Mouse (Mus musculus) liver, embryonic 11.5 days (tissue): ENCODE data around the gene Atad3a. TPM values are rescaled to one million over a fixed set of nuclear protein-coding genes. Genes with fewer than 3 reads are reported as not detected.
"Not testable (repeated sequence)": the region's sequence is repeated elsewhere in the genome, so short reads cannot be mapped to it uniquely, and the experiment has no call there.

Experiments used
- ATAC-seq: fragments of 200-750 bp; cut with Nextera tagmentation; replicated peaks from 2 replicates; pipeline ENCODE4 v1.8.0; 2017; ENCODE audit warnings: moderate number of reproducible peaks, mild to moderate bottlenecking, moderate TSS enrichment, moderate library complexity; ENCODE audit not compliant: low FRiP score
- DNase-seq: peaks from one replicate; pipeline ENCODE4 v3.0.0-alpha.2; 2017; ENCODE audit warnings: low spot score
- H3K27ac ChIP-seq: fragments of 300-500 bp; sonication (generic); 2 replicates; pipeline ENCODE4 v1.5.1; 2014; ENCODE audit warnings: mild to moderate bottlenecking, low read depth, low read length, control low read depth
- H3K27me3 ChIP-seq: fragments of 300-500 bp; sonication (generic); replicated peaks from 2 replicates; pipeline ENCODE4 v1.6.1; 2014; ENCODE audit warnings: low read length, mixed read lengths; ENCODE audit not compliant: control insufficient read depth, insufficient read depth
- H3K36me3 ChIP-seq: fragments of 300-500 bp; sonication (generic); 2 replicates; pipeline ENCODE4 v1.6.1; 2014; ENCODE audit warnings: mild to moderate bottlenecking, low read length, moderate library complexity, mixed read lengths; ENCODE audit not compliant: control insufficient read depth, insufficient read depth
- H3K4me1 ChIP-seq: fragments of 300-500 bp; sonication (generic); replicated peaks from 2 replicates; pipeline ENCODE4 v1.6.1; 2014; ENCODE audit warnings: low read length, mixed read lengths; ENCODE audit not compliant: control insufficient read depth, insufficient read depth
- H3K4me2 ChIP-seq: fragments of 300-500 bp; sonication (generic); 2 replicates; pipeline ENCODE4 v1.6.1; 2014; ENCODE audit warnings: mild to moderate bottlenecking, control low read depth, moderate library complexity
- H3K4me3 ChIP-seq: fragments of 300-500 bp; sonication (generic); 2 replicates; pipeline ENCODE4 v1.5.1; 2014; ENCODE audit warnings: low read depth, low read length, control low read depth
- H3K9ac ChIP-seq: fragments of 300-500 bp; sonication (generic); 2 replicates; pipeline ENCODE4 v1.6.1; 2014; ENCODE audit warnings: low read depth, low read length, control low read depth
- H3K9me3 ChIP-seq: fragments of 300-500 bp; sonication (generic); 2 replicates; pipeline ENCODE4 v1.6.1; 2016; ENCODE audit warnings: low read length, inconsistent platforms, mixed read lengths; ENCODE audit not compliant: control insufficient read depth
- WGBS: fragments of 180-500 bp; shearing (Covaris S2); extraction: QIAGEN DNeasy Blood & Tissue Kit; methylation state at CpG from one replicate; pipeline ENCODE4 v1.1.7; 2014; 5-methylcytosine and 5-hydroxymethylcytosine counted together
- polyA plus RNA-seq: library from polyadenylated mRNA; unstranded; fragments of >200 nt; fragmentation: Nextera tagmentation; extraction: Ambion mirVana; gene quantifications from 2 replicates; pipeline ENCODE4 v1.2.1, GENCODE M21; 2014

The Atad3a gene
- polyA plus RNA-seq, 1 experiment from 2014 or later: 156 TPM

DNA sequence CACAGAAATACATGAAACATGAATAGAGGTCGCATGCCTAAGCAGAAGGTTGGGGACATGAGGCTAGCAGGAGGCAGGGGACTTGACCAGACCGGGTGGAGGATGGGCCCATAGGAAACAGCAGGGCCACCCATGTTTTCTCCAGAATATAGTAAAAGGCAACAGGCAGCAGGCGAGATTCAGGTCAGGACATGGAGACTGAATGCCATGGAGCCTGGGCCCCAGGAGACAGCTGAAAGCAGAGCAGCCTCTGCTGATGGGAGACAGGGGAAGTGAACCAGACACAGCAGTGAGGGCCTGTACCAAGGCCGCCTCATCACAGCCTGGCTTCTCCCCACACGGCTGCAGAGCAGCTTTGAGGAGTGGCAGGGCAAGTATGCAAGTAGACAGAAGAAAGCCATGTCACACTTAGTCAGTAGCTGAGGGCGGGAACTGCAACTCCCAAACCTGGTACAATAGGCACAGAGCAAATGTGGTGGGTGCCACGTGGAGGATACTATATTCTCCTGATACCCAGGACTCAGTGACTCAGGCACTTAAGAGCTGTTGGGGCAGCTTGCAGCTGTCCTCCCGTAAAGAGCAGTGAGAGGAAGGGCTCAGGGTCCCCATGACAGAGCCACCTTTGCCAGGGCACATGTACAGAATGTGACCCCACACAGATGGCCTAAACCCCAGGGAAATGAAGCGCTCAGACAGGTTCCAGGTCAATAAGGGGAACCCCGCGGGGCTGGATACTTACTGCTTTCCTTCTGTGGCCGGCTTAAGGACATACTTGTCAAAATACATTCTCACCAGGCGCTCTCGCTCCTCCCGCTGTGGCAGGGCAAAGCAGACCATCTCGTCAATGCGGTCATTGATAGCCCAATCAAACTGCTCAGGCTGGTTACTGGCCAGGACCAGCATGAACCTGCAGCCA, 14.1 kb downstream of the Atad3a start:
- H3K27ac ChIP-seq: no peak overlapping the region
- peaks cover 70% of the 10 kb centered on the region for H3K36me3 ChIP-seq
- H3K9me3 ChIP-seq: no peaks in the 10 kb centered on the region
- H3K4me1 ChIP-seq: no peaks in the 10 kb centered on the region
- no peak overlapping the region for H3K9ac ChIP-seq
- WGBS: 89% methylated on average over 17 of the region's 17 CpGs
- no peak for DNase-seq
- no peak for ATAC-seq
- no peak overlapping the region for H3K4me3 ChIP-seq
- H3K4me2 ChIP-seq: no peak overlapping the region
- H3K27me3 ChIP-seq: no peaks in the 10 kb centered on the region

DNA sequence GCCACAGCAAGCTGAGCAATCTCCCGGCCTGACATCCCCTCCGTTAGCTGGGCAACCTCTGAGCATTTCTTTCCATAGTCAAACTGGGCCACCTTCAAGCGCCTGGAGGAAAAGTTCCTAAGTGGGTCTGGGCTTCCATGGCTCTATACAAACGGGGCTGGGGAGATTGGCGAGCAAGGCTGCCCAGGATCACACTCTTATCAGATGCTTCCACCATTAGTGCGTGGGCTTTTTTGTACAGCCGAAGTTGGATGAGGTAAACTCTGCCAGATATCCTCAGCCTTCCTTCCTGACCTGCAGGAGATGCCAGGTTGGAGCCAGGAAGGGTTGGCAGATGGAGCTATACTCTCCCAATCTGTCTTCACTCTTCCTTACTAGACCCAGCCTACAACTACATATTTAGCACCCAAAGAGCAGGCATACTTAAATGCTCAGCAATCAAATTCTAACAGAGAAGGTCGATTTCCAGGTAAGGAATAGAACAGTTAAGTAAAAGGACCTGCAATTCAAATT, 14.8 kb downstream of the Atad3a start:
- H3K9ac ChIP-seq: no peak overlapping the region
- no peak overlapping the region for H3K27ac ChIP-seq
- ATAC-seq (no peak), DNase-seq (no peak)
- H3K9me3 ChIP-seq: no peaks in the 10 kb centered on the region
- no peaks in the 10 kb centered on the region for H3K4me1 ChIP-seq
- H3K4me3 ChIP-seq: no peak overlapping the region
- H3K36me3 ChIP-seq: peaks cover 69% of the 10 kb centered on the region
- WGBS: 81% methylated on average over 8 of the region's 8 CpGs
- no peak overlapping the region for H3K4me2 ChIP-seq
- H3K27me3 ChIP-seq: no peaks in the 10 kb centered on the region

DNA sequence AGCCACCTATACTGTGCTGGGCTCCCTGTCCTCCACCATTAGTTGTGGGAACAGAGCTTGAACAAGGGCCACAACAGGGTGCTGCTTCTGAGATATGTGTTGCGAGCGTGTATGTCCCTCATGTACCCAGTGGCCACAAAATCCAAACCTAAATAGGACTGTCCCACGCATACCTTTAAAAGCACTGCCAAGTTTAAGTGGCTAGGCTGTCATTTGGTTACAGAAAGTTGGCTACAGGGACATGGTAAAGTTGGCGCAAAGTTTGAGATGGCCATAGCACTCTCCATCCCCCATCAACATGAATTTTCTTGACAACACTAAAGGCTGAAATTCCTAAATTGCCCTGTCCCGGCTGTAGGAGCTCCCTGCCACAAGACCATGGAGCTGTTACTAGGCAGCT, 15.8 kb downstream of the Atad3a start:
- Histone ChIP-seq H3K36me3 (peaks cover 67% of the 10 kb centered on the region), H3K9me3 (no peaks in the 10 kb centered on the region), H3K4me2 (no peak overlapping the region), H3K4me1 (no peaks in the 10 kb centered on the region), H3K27ac (no peak overlapping the region), H3K9ac (no peak overlapping the region), H3K4me3 (no peak overlapping the region), H3K27me3 (no peaks in the 10 kb centered on the region)
- WGBS: 92% methylated on average over 5 of the region's 5 CpGs
- no peak for DNase-seq
- no peak for ATAC-seq

DNA sequence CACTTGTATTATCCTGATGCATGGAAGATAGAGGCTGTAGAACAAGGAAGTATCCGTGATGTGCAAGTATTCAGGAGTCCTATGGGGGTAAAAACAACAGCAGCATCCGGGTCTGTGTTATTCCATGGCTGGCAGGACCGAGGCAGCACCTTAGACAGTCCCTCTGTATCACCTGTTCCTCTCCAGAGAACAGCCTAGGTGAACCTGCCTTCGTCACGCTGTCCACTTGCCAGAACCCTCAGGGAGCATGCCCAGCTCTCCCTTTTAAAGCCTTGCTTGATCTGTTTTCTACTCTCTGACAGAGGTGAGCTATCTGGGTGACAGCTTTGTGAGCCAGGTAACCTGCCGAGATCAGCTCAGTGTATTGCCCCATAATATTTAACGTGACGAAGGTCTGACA, 16.4 kb downstream of the Atad3a start:
- H3K36me3 ChIP-seq: peaks cover 66% of the 10 kb centered on the region
- no peak overlapping the region for H3K9ac ChIP-seq
- H3K27me3 ChIP-seq: no peaks in the 10 kb centered on the region
- no peak overlapping the region for H3K27ac ChIP-seq
- H3K4me3 ChIP-seq: no peak overlapping the region
- whole genome bisulfite sequencing: 91% methylated on average over 8 of the region's 8 CpGs
- no peak overlapping the region for H3K4me2 ChIP-seq
- ATAC-seq (no peak), DNase-seq (no peak)
- H3K4me1 ChIP-seq: no peaks in the 10 kb centered on the region
- H3K9me3 ChIP-seq: no peaks in the 10 kb centered on the region

DNA sequence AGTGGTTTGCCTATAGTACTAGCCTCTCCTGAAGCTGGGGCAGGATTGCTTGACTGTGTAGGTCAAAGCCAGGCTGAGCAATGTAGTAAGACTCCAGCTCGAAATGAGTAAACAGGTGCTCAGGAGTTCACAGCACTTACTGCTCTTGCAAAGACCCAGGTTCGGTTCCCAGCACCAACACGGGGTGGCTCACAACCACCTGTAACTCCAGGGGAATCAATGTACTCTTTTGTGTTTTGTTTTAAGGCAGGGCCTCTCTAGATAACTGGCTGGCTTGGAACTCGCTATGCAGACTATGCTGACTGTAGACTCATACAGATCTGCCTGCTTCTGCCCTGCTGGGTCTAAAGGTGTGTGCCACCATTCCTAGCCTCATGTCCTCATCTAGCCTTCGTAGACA, 18.2 kb downstream of the Atad3a start:
- WGBS: 93% methylated on average over 5 of the region's 5 CpGs

DNA sequence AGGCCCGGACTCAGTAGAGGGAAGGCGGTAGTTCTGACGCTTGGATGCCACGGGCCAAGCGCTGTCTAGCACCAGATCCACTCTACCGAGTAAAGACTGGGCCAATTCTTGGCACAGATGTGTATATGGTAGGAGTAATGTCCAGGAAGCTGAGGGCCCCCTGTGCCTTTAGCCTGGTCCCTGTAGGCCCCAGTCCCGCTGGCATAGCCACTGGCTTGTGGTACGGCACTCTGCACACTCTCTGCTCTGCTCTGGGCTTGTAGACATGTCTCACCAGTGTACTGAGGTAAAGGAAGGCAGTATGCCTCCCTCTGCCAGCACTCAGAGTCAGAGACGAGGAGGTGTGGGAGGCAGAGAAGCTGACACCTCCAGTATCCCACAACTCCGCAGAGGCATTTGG, 20.2 kb downstream of the Atad3a start:
- H3K9ac ChIP-seq, H3K27me3 ChIP-seq, DNase-seq, H3K27ac ChIP-seq, H3K4me2 ChIP-seq, H3K4me1 ChIP-seq, H3K9me3 ChIP-seq, H3K4me3 ChIP-seq, ATAC-seq: not testable (repeated sequence)
- 90% methylated on average over 10 of the region's 10 CpGs for WGBS
- H3K36me3 ChIP-seq: peaks cover 33% of the 10 kb centered on the region

More for the DNA sequence above, 18.2 kb downstream of the Atad3a start:
- no peak overlapping the region for H3K4me3 ChIP-seq
- H3K9me3 ChIP-seq: no peaks in the 10 kb centered on the region
- ATAC-seq: no peak
- DNase-seq: no peak
- no peak overlapping the region for H3K4me2 ChIP-seq
- peaks cover 50% of the 10 kb centered on the region for H3K36me3 ChIP-seq
- no peak overlapping the region for H3K9ac ChIP-seq
- H3K27ac ChIP-seq: no peak overlapping the region
- H3K27me3 ChIP-seq: no peaks in the 10 kb centered on the region
- no peaks in the 10 kb centered on the region for H3K4me1 ChIP-seq

DNA sequence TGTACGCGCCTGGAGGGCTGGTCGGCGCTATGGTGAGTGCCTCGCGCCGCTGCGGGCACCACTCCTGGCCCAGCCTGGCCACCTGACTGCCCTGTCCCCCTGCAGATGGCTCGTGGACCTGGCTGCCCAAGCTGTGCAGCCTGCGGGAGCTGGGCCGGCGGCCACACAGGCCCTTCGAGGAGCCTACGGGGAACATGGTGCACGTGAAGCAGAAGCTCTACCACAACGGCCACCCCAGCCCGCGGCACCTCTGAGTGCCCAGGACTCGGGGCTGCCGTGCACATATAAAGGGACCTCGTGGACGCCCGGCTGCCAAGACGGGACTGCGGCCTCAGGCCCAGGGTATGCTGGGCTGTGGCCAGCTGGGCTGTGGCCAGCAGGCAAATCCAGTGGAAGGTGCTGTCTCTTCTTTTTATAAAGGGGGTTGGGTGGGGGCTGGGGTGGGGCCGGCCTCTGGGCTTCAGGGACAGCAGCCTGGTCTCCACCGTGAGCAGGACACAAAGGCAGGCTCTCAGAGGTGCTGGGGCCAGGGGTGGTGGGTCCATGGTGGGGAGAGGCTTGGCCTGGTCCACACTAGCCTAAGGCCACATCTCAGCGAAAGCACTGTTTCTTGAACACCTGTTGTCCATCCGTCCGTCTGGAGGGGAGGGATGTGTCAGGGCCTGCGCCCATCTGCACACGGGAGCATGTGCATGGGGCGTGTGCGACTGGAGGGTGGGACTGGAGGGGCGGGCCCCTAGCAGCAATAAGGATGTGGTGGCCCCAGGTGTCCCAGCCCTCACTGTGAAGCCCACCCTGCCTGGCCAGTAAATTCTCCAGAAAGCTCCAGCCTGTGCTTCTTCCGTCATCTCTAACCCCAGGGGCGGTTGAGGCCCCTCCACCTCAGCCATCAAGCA, 20.9 kb downstream of the Atad3a start:
- ATAC-seq (0 out of 2 replicates have a peak, but pooled peaks have one; percentile 5), DNase-seq (no peak)
- Histone ChIP-seq H3K27ac (no peak overlapping the region), H3K27me3 (no peaks in the 10 kb centered on the region), H3K4me3 (no peak overlapping the region), H3K36me3 (peaks cover 28% of the 10 kb centered on the region), H3K9me3 (no peaks in the 10 kb centered on the region), H3K4me2 (no peak overlapping the region), H3K9ac (no peak overlapping the region), H3K4me1 (peaks cover 9% of the 10 kb centered on the region)
- WGBS: 83% methylated on average over 37 of the region's 37 CpGs

DNA sequence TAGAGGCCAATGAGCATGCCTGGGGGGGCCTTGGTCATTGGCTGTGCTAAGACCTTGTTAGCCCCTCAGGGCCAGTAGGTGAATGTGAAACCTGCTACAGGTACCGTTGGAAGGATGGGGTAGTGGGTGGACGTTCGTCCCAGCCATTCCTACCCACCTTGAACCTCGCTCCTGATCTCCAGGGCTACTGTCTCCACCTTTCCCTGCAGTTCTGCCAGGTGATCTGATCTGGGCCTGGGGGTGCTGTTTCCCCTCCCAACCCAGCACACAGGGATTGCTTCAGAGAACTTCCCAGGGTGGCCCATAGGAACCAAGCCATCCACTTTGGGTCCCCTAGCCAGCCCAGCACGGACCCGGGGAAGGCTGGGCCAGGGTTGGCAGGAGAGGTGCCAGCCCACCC, 21.7 kb downstream of the Atad3a start:
- no peak overlapping the region for H3K4me2 ChIP-seq
- H3K36me3 ChIP-seq: peaks cover 25% of the 10 kb centered on the region
- no peaks in the 10 kb centered on the region for H3K27me3 ChIP-seq
- WGBS: 81% methylated on average over 6 of the region's 6 CpGs
- H3K9ac ChIP-seq: no peak overlapping the region
- H3K4me1 ChIP-seq: peaks cover 9% of the 10 kb centered on the region
- H3K4me3 ChIP-seq: no peak overlapping the region
- DNase-seq (no peak), ATAC-seq (no peak)
- no peak overlapping the region for H3K27ac ChIP-seq
- H3K9me3 ChIP-seq: no peaks in the 10 kb centered on the region
